Mouse (Mus musculus): Measurements from ENCODE around the gene Smchd1.
"Not testable (repeated sequence)": the region's sequence is repeated elsewhere in the genome, so short reads cannot be mapped to it uniquely, and the experiment has no call there.

- not testable (repeated sequence) for TF ChIP-seq CTCF (IDR thresholded peaks at IDR 0.05; ENCODE audit: control insufficient read depth, insufficient read depth, low read length); POLR2A (IDR thresholded peaks at IDR 0.05; ENCODE audit: borderline replicate concordance, control insufficient read depth, low read depth, low read length)
Observed at GRCm38 (mm10) chr17:71419448-71419847, 55.7 kb downstream of the Smchd1 start.
